Comparison of ENCODE assay signal across 8 mouse cellular contexts in genomic region chr11:3602687-3603086, GRCm38 (mm10). TPM values are rescaled to one million over a fixed set of nuclear protein-coding genes. Genes with fewer than 3 reads are reported as not detected.
DNase-seq lines count a peak whose midpoint lies in the region; TF ChIP-seq lines count a peak whose summit lies in the region.
"Not testable (repeated sequence)": the region's sequence is repeated elsewhere in the genome, so short reads cannot be mapped to it uniquely, and the experiment has no call there.

No protein-coding gene starts in this region.

- H3K36me3 ChIP-seq in CH12.LX (replicated peaks in 1 of 2; ENCODE audit: control insufficient read depth in 1 of 2, insufficient read depth in 1 of 2, low read length in 1 of 2); small intestine, adult 2 months (ENCODE audit: control insufficient read depth, insufficient read depth, low read length): not testable (repeated sequence)

- H3K9ac ChIP-seq in CH12.LX (ENCODE audit: insufficient read depth, low read depth), result not testable (repeated sequence)

- not testable (repeated sequence) for TF ChIP-seq POLR2A in CH12.LX (IDR thresholded peaks at IDR 0.05; ENCODE audit: low read depth, low read length); small intestine, adult 2 months (IDR thresholded peaks at IDR 0.05; ENCODE audit: low read depth, low read length)

- not testable (repeated sequence) for H3K4me3 ChIP-seq in CH12.LX (replicated peaks in 1 of 3; ENCODE audit: low read depth in 2 of 3, low read length in 2 of 3, poor library complexity in 1 of 3); layer of hippocampus, adult 2 months; small intestine, adult 2 months (ENCODE audit: low read depth, low read length)

- TF ChIP-seq EP300 in CH12.LX (IDR thresholded peaks at IDR 0.05; ENCODE audit: low read length), result not testable (repeated sequence)

- peak in 1 of 2 experiments; percentile 64; a peak in 2 of 4 replicates for TF ChIP-seq CTCF in CH12.LX (conservative IDR thresholded peaks at IDR 0.05 in 1 of 2, IDR thresholded peaks at IDR 0.05 in 1 of 2; ENCODE audit: low read depth in 2 of 2, low read length in 2 of 2)
- peak; percentile 26; the same call in 1 of the 2 replicates for TF ChIP-seq CTCF in layer of hippocampus, adult 2 months (conservative IDR thresholded peaks at IDR 0.05)
- peak; percentile 42; the same call in 1 of the 2 replicates for TF ChIP-seq CTCF in small intestine, adult 2 months (IDR thresholded peaks at IDR 0.05; ENCODE audit: extremely low read depth, insufficient read length, insufficient replicate concordance, low read depth, low read length)

- DNase-seq in CH12.LX (ENCODE audit: extremely low read depth); layer of hippocampus, adult 2 months (ENCODE audit: low spot score in 2 of 2): not testable (repeated sequence)
- peak; percentile 31 for DNase-seq in brain, adult 2 months (ENCODE audit: low read depth, low spot score)
- DNase-seq in gastrocnemius, postnatal 25 days, result peak; percentile 13
- DNase-seq in induced T-regulatory cell, adult 2 months (ENCODE audit: low read depth), result peak; percentile 26
- DNase-seq in lung, postnatal 36 days, result peak; percentile 33
- DNase-seq in urinary bladder, postnatal 36 days (ENCODE audit: low spot score in 2 of 2), result peak; percentile 10 to 22

- not testable (repeated sequence) for H3K4me2 ChIP-seq in CH12.LX (ENCODE audit: insufficient read depth, low read depth, poor library complexity, severe bottlenecking)

- TF ChIP-seq RAD21 in CH12.LX (IDR thresholded peaks at IDR 0.05; ENCODE audit: low read depth, low read length), result not testable (repeated sequence)

- dilution Hi-C loops in CH12.LX (cut with MboI; ENCODE audit: extremely low pct_ligation_motif_present, extremely low pct_unique_long_range_greater_than_20kb, low sequenced_read_pairs), result not testable (repeated sequence)

- not testable (repeated sequence) for H3K9me3 ChIP-seq in CH12.LX (replicated peaks; ENCODE audit: low read length)

- H3K4me1 ChIP-seq in CH12.LX (ENCODE audit: control insufficient read depth in 1 of 2, insufficient read depth in 2 of 2); small intestine, adult 2 months (ENCODE audit: control insufficient read depth, insufficient read depth, insufficient read length, low read length): not testable (repeated sequence)

- not testable (repeated sequence) for H3K79me2 ChIP-seq in CH12.LX (replicated peaks; ENCODE audit: control insufficient read depth, extremely low read depth, insufficient read depth, poor library complexity, severe bottlenecking)

- H3K27me3 ChIP-seq in CH12.LX (replicated peaks); small intestine, adult 2 months (ENCODE audit: control insufficient read depth, insufficient read depth, low read length): not testable (repeated sequence)

- 54% methylated on average over 2 of the region's 2 CpGs for WGBS in small intestine, adult 2 months

- H3K27ac ChIP-seq in CH12.LX (ENCODE audit: insufficient read depth, low read depth); layer of hippocampus, adult 2 months; small intestine, adult 2 months (ENCODE audit: insufficient read depth, low read depth, low read length): not testable (repeated sequence)

- in situ Hi-C loops in CH12.LX (cut with MboI; ENCODE audit: low pct_ligation_motif_present, low pct_unique_long_range_greater_than_20kb, low sequenced_read_pairs), result not testable (repeated sequence)

TF ChIP-seq in CH12.LX, 34 proteins besides CTCF, POLR2A, EP300 and RAD21:
- TF ChIP-seq SMC3 (IDR thresholded peaks at IDR 0.05; ENCODE audit: low read depth, low read length), result peak; percentile 22

RNA-seq across cellular contexts. Expression of gene Morc2a, which starts 46.3 kb away (rescaled TPM):
- 28.2 and 30.9 TPM in 2 replicates for total RNA-seq in CH12.LX (2012; rRNA removed)
- total RNA-seq in CH12.LX (2014; rRNA removed), result 25.5 and 28.1 TPM in 2 replicates
- polyA plus RNA-seq in CH12.LX (2012; ENCODE audit: insufficient read length, low read depth), result 41.9 and 44.1 TPM in 2 replicates
- total RNA-seq in gastrocnemius, postnatal 25 days (2021), result 10 to 100 TPM; 15.5 to 15.9 TPM
- 10 to 100 TPM; 41.8 to 42.6 TPM for total RNA-seq in layer of hippocampus, adult 2 months (2021)
- polyA plus RNA-seq in small intestine, adult 2 months (2012; rRNA removed), result 2.2 and 4.2 TPM in 2 replicates
